Mouse (Mus musculus) heart, postnatal 4 days (tissue): Measurements from ENCODE around the gene Zfp467. TPM values are rescaled to one million over a fixed set of nuclear protein-coding genes. Genes with fewer than 3 reads are reported as not detected.

Experiments used
- DNase-seq: peaks from one replicate; pipeline ENCODE4 v3.0.0; 2021
- total RNA-seq, 2 experiments: library from RNA; stranded (reverse); gene quantifications; 2 replicates each; pipeline ENCODE4 v1.2.3; 2021

The Zfp467 gene
- total RNA-seq, result 10 to 100 TPM; 17.1 to 25.9 TPM

- DNase-seq, result peak; percentile 61
These were observed at the start of gene Zfp467 for GRCm38 (mm10) chr6:48445181-48446101. Gene Zfp467, minus strand, starts transcription at chr6:48445825.

DNA sequence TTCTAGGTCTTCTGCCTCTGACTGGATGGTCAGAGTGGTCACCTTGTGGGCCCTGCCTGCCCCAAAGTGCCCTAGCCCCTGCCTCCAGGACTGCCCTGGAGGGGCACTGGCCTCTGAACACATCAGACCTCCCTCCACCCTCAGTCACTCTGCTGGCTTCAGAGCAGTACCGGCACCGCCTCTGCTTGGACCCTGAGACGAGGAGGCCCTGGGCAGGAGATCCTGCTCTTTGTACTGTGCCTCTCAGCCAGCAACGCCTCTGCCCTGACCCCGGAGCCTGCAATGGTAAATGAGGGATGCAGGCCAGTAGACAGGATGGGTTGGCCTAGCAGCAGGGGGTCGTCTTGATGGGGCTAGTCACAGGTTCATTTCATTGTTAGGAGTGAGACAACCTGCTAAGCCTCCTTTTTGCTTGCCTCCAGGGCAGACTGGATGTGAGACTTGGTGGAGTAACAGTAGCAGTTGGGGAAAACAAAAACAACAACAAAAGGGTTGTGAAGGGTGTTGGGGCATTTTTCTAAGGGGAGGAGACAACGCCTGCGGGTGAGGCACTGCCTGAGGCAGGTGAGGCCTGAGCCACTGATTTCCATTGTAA is 47.6 kb upstream of the Zfp467 start:
- no peak for DNase-seq

DNA sequence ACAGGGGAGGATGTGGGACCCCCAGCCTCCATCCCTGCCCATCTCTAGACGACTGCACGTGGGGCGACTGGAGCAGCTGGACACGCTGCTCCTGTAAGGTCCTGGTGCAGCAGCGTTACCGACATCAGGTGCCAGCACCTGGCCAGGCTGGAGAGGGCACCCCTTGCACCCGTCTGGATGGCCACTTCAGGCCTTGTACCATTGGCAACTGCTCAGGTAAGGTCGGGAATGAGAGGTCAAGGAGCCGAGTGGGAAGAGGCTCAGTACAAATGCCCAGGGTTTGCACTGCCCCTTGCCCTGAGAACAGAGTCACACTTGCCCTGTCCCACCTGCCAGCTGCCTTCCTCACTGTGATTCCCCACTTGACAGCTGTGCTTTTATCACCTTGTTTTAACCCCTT is 45.7 kb upstream of the Zfp467 start:
- no peak for DNase-seq

DNA sequence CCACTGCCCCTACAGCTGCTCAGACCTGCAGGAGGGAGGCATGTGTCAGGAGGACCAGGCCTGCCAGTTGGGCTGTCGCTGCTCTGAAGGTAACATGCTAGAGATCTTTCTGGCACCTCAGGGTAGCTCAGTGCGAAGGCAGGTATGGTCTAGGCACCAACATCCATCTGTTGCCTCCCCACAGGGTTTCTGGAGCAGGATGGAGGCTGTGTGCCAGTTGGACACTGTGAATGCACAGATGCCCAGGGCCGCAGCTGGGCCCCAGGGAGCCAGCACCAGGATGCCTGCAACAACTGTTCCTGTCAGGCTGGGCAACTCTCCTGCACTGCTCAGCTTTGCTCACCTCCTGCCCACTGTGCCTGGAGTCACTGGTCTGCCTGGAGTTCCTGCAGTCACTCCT is 44.1 kb upstream of the Zfp467 start:
- DNase-seq, result no peak

DNA sequence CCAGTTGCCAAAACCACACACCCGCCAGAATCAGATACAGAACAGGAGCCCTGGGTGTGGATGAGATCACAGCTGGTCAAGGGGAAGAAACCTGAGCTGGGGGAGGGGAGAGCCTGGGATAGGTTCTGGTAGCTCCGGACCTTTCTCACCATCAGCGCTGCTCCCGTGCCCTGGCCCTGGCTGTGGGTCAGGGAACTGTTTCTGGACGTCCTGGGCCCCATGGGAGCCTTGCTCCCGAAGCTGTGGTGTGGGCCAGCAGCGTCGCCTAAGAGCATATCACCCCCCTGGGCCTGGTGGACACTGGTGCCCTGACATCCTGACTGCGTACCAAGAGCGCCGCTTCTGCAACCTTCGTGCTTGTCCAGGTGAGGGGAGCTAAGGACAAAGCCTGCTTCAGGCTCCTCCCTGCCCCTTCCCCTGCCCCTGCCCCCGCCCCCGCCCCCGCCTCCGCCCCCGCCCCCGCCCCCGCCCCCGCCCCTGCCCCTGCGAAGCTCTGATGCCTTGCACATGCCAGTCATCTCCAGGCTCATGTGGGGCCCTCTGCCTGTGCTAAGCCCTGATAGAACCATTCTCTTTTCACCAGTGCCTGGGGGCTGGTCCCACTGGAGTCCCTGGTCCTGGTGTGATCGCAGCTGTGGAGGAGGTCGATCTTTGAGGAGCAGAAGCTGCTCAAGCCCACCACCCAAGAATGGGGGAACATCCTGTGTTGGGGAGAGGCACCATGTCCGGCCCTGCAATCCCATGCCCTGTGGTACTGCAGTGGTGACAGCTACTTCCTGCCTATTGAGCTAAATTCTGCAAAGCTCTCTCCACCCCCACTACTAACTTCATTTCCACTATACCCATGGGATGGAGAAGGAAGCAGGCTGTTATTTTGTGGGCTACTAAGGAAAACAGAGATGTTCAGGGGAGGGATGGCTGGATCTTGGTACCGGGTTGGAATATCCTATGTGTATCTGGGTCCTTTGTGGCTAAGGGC is 42.4 kb upstream of the Zfp467 start:
- peak; percentile 41 for DNase-seq

- no peak for DNase-seq
These were observed 36.9 kb upstream of the Zfp467 start for GRCm38 (mm10) chr6:48482501-48482900.

- no peak for DNase-seq
These were observed 32.8 kb upstream of the Zfp467 start for GRCm38 (mm10) chr6:48478446-48478845.

DNA sequence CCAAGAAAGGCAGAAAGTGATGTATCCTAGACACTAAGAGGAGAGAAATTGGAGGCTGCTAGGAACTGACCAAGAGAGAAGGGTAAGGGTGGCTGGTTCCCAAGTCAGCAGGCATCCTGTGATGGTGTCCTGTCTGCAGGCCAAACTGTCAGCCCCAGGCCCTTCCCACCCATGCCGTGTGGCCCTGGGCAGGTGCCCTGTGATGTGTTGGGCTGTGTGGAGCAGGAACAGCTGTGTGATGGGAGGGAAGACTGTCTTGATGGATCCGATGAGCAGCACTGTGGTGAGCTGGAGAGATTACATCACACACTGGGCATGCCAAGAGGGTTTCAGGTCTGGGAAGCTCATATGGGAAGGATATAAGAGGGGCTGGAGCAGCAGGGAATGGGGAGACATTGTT is 25.1 kb upstream of the Zfp467 start:
- no peak for DNase-seq

DNA sequence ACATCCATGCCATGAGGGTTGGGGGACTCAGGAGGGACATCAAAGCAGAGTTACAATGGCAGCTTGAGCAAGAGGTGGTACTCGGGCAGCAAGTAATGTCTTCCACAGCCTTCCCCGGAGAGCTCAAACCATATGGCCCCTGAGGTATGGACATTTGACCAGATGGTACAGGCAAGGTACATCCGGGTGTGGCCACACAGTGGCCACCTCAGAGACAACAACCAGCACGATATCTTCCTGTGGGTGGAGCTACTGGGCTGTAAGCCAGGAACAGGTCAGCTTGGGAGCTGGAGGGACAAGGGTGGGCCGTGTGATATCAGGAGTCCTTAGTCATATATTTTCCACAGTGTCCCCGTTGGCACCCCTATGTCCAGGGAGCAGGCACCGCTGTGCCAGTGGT is 21.9 kb upstream of the Zfp467 start:
- DNase-seq, result no peak

DNA sequence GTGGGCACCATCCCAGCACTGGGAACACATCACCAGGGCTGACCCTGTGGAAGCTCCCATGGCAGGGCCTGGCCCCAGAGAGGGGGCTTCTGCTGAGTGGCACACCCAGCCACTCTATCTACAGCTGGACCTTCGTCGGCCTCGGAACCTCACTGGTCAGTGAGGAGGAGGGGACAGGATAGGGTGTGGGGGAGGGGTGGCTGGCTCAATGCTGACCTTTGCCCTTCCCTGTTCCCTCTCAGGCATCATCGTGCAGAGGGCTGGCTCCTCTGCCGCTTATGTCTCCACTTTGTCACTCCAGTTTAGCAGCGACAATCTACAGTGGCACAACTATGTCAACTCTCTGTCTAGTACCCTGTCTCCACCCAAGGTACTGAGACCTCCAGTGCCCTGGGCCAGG is 21.1 kb upstream of the Zfp467 start:
- no peak for DNase-seq

- DNase-seq, result no peak
These were observed 19.5 kb upstream of the Zfp467 start for GRCm38 (mm10) chr6:48464966-48465679.

GRCm38 (mm10) chr6:48452771-48453170 is 7.1 kb upstream of the Zfp467 start:
- DNase-seq, result no peak

GRCm38 (mm10) chr6:48452151-48452550 is 6.5 kb upstream of the Zfp467 start:
- no peak for DNase-seq

DNA sequence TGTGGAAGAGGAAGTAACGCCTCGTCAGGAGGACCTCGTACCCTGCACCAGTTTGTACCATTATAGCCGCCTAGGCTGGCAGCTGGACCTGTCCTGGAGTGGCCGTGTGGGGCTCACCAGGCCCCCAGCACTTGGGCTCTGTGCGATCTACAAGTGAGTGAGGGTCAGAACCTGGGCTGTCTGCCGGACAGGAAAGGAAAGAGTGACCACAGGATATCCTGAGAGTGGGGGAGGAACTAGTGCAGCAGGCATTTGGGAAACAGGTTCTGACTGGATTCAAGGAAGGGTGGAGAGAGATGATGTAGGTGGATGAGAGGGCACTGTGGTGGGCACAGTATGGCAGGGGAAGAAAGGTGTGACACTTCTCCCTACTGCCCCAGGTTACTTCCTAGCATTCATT is 2.9 kb upstream of the Zfp467 start:
- DNase-seq, result peak; percentile 30

GRCm38 (mm10) chr6:48447929-48448328 is 2.3 kb upstream of the Zfp467 start, which contains the start of gene Sspo:
Gene Sspo, plus strand, starts transcription at chr6:48448229.
- DNase-seq, result no peak

- no peak for DNase-seq
These were observed 1.3 kb upstream of the Zfp467 start for GRCm38 (mm10) chr6:48446896-48447295.

- DNase-seq, result peak; percentile 30
These were observed 631 bp upstream of the Zfp467 start for GRCm38 (mm10) chr6:48446256-48446655.

DNA sequence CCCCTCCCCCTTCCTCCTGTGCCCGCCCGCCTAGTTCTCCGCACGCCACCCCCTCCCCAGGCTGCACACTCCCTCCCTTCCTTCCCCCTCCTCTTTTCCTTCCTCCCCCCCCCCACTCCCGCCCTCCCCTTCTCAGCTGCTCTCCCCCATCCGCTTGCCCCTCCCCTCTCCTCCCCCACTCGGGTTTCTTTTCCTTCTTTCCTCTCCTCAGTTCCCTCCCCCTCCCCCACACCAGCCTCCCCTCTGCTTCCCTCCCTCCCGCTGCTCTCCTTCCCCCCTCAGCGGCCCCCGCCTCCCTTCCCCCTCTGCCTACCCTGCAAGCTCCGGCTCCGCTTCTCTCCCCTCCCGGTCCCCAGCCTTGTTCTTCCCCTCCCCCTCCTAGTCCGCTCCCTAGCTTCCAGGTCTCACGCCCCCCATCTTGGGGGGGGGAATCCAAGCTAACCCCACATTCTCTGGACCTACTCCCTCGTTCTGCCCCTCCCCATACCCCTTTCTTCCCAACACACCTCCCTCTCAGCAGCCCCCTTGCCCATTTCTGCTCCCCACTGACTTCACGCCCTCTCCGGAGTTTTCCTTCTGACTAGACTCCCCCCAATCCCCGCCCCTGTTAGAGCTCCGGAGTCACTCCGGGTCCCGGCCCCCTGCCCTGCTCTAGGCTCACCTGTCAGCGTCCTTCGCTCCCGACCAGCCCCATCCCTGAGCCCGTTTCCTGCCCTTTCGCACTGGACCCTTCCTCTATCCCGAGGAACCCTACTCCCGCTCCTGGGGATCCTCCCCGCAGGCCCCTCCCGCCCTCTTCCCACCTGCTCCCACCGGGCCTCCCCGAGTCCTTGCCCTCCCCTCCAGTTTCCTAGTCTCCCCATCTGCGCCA is 1.1 kb downstream of the Zfp467 start:
- peak; percentile 88 for DNase-seq

GRCm38 (mm10) chr6:48443592-48444309 is 1.9 kb downstream of the Zfp467 start:
- DNase-seq, result peak; percentile 98

- DNase-seq, result no peak
These were observed 5.2 kb downstream of the Zfp467 start for GRCm38 (mm10) chr6:48440306-48441014.
